In the genomic region with DNA sequence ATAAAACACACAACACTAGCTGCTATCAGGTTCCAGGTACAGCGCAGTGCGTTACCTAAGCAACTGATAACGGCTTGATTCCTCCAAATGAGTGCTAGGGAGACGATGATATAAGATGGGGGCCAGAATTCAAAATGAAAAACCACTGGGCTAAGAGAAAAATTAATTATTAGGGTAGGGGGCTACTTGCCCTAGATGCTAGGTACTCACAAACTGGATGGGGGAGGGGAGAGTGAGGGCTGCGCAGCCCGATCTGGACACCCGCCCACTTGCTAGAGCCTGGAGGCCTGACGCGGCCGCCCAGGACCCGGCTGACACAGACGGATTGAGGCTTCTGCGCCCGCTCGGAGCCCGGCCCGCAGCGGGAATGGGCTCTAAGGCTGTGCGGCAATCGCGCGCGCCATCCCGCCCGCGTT, we compare ENCODE assay signal across 8 mouse cellular contexts. TPM values are rescaled to one million over a fixed set of nuclear protein-coding genes. Genes with fewer than 3 reads are reported as not detected.
DNase-seq lines count a peak whose midpoint lies in the region; ATAC-seq and TF ChIP-seq lines count a peak whose summit lies in the region.

No protein-coding gene starts in this region.

- 2% methylated on average over 26 of the region's 26 CpGs for WGBS in heart, postnatal 0 days
- WGBS in liver, embryonic 16.5 days (ENCODE audit: insufficient replicate concordance): 1% methylated on average over 26 of the region's 26 CpGs
- under 1% methylated on average over 26 of the region's 26 CpGs for WGBS in stomach, embryonic 15.5 days

- H3K4me2 ChIP-seq in heart, postnatal 0 days (ENCODE audit: low read depth, low read length): peak overlapping the region; percentile 81
- H3K4me2 ChIP-seq in liver, embryonic 16.5 days (ENCODE audit: low read depth, low read length): peak overlapping the region; percentile 89
- peak overlapping the region; percentile 85 for H3K4me2 ChIP-seq in stomach, embryonic 15.5 days

- no peaks in the 10 kb centered on the region for H3K27me3 ChIP-seq in G1E (ENCODE audit: insufficient read depth, low read length)
- no peaks in the 10 kb centered on the region for H3K27me3 ChIP-seq in heart, postnatal 0 days (ENCODE audit: control insufficient read depth, insufficient read depth, low read length)
- no peaks in the 10 kb centered on the region for H3K27me3 ChIP-seq in liver, embryonic 16.5 days (ENCODE audit: control insufficient read depth, insufficient read depth, low read depth, low read length)
- H3K27me3 ChIP-seq in stomach, embryonic 15.5 days (replicated peaks): no peaks in the 10 kb centered on the region

- TF ChIP-seq CTCF in layer of hippocampus, adult 2 months (conservative IDR thresholded peaks at IDR 0.05): no peak
- TF ChIP-seq CTCF in G1E (IDR thresholded peaks at IDR 0.05; ENCODE audit: low read depth, low read length): no peak
- no peak for TF ChIP-seq CTCF in heart, postnatal 0 days (IDR thresholded peaks at IDR 0.05; ENCODE audit: low read depth)

- H3K9me3 ChIP-seq in G1E (replicated peaks): no peaks in the 10 kb centered on the region
- H3K9me3 ChIP-seq in heart, postnatal 0 days (replicated peaks; ENCODE audit: control insufficient read depth, low read length): no peaks in the 10 kb centered on the region
- H3K9me3 ChIP-seq in liver, embryonic 16.5 days (replicated peaks; ENCODE audit: control insufficient read depth, low read length): no peaks in the 10 kb centered on the region
- H3K9me3 ChIP-seq in stomach, embryonic 15.5 days: no peaks in the 10 kb centered on the region

- peak overlapping the region; percentile 82 for H3K9ac ChIP-seq in heart, postnatal 0 days (replicated peaks; ENCODE audit: low read depth, low read length)
- peak overlapping the region; percentile 96 for H3K9ac ChIP-seq in liver, embryonic 16.5 days (ENCODE audit: low read depth, low read length)
- H3K9ac ChIP-seq in stomach, embryonic 15.5 days: peak overlapping the region; percentile 99

- no peak for ATAC-seq in G1E (ENCODE audit: extremely low read depth, insufficient number of reproducible peaks, low FRiP score, poor library complexity, severe bottlenecking)
- ATAC-seq in heart, postnatal 0 days (ENCODE audit: insufficient read depth, low read depth): peak; percentile 15
- ATAC-seq in liver, embryonic 16.5 days (ENCODE audit: low read depth): peak; percentile 25
- ATAC-seq in stomach, embryonic 15.5 days (ENCODE audit: insufficient read depth, low FRiP score, low read depth): peak; percentile 12

- H3K36me3 ChIP-seq in G1E (replicated peaks): peaks cover 38% of the 10 kb centered on the region
- no peaks in the 10 kb centered on the region for H3K36me3 ChIP-seq in heart, postnatal 0 days (replicated peaks; ENCODE audit: control insufficient read depth, insufficient read depth, low read length)
- H3K36me3 ChIP-seq in liver, embryonic 16.5 days (ENCODE audit: control insufficient read depth, insufficient read depth): no peaks in the 10 kb centered on the region
- H3K36me3 ChIP-seq in stomach, embryonic 15.5 days: no peaks in the 10 kb centered on the region

- peaks cover 74% of the 10 kb centered on the region for H3K4me1 ChIP-seq in G1E (ENCODE audit: insufficient read depth, low read depth, low read length)
- peaks cover 27% of the 10 kb centered on the region for H3K4me1 ChIP-seq in heart, postnatal 0 days (ENCODE audit: control insufficient read depth, insufficient read depth)
- H3K4me1 ChIP-seq in liver, embryonic 16.5 days (ENCODE audit: control insufficient read depth, low read depth, low read length): peaks cover 46% of the 10 kb centered on the region
- H3K4me1 ChIP-seq in stomach, embryonic 15.5 days: peaks cover 35% of the 10 kb centered on the region

- peak overlapping the region; percentile 99 for H3K27ac ChIP-seq in layer of hippocampus, adult 2 months
- H3K27ac ChIP-seq in heart, postnatal 0 days (ENCODE audit: low read depth): peak overlapping the region; percentile 94
- peak overlapping the region; percentile 96 for H3K27ac ChIP-seq in liver, embryonic 16.5 days (ENCODE audit: low read length)
- H3K27ac ChIP-seq in stomach, embryonic 15.5 days: peak overlapping the region; percentile 100

- peak overlapping the region; percentile 90 for H3K4me3 ChIP-seq in layer of hippocampus, adult 2 months
- peak overlapping the region; percentile 91 for H3K4me3 ChIP-seq in G1E (ENCODE audit: low read depth, low read length)
- H3K4me3 ChIP-seq in heart, postnatal 0 days (ENCODE audit: low read depth, low read length): peak overlapping the region; percentile 66
- peak overlapping the region; percentile 90 for H3K4me3 ChIP-seq in liver, embryonic 16.5 days (ENCODE audit: low read depth, low read length)
- H3K4me3 ChIP-seq in stomach, embryonic 15.5 days (replicated peaks): peak overlapping the region; percentile 87

- no peak for TF ChIP-seq EP300 in heart, postnatal 0 days (IDR thresholded peaks at IDR 0.05; ENCODE audit: low read depth)

- DNase-seq in layer of hippocampus, adult 2 months (ENCODE audit: low spot score in 2 of 2): no peak
- DNase-seq in layer of hippocampus, adult 11-12 months (ENCODE audit: low spot score): no peak
- DNase-seq in G1E (ENCODE audit: low spot score): peak; percentile 53
- DNase-seq in c-Kit-positive CD71-positive TER-119-negative erythroid progenitor cells, embryonic 14.5 days (ENCODE audit: low read depth): peak; percentile 49
- peak; percentile 39 for DNase-seq in heart, postnatal 0 days (ENCODE audit: low spot score)
- no peak for DNase-seq in spleen, postnatal 10 days (ENCODE audit: low spot score in 2 of 2)

RNA-seq across cellular contexts. Expression of a gene that starts 0.6 kb away (rescaled TPM):
- total RNA-seq in layer of hippocampus, adult 2 months (2021): 10 to 100 TPM; 17.6 to 23.6 TPM
- total RNA-seq in G1E (2014; fragmentation: Nextera tagmentation) (54.4 and 62.5 TPM in 2 replicates), G1E (2017) (15.5 and 17.5 TPM in 2 replicates)
- 12.1 and 12.2 TPM in 2 replicates for polyA plus RNA-seq in G1E (2012)
- 8.1 and 26.1 TPM in 2 replicates for total RNA-seq in heart, postnatal 0 days (2014; rRNA removed; ENCODE audit: low replicate concordance)
- 8.6 and 10.4 TPM in 2 replicates for polyA plus RNA-seq in heart, postnatal 0 days (2015; fragmentation: Nextera tagmentation; extraction: Ambion mirVana)
- 4.1 and 4.8 TPM in 2 replicates for polyA plus RNA-seq in liver, embryonic 16.5 days (2015; fragmentation: Nextera tagmentation; extraction: Ambion mirVana)
- 13.7 and 14.5 TPM in 2 replicates for polyA plus RNA-seq in stomach, embryonic 15.5 days (2015; fragmentation: Nextera tagmentation; extraction: Ambion mirVana)

RNA-seq across cellular contexts. Expression of a gene that starts 1.3 kb away (rescaled TPM):
- total RNA-seq in layer of hippocampus, adult 2 months (2021): 1 to 10 TPM; 7.2 to 8.3 TPM
- total RNA-seq in G1E (2014; fragmentation: Nextera tagmentation) (24.8 and 27.9 TPM in 2 replicates), G1E (2017) (23.1 and 27.2 TPM in 2 replicates)
- polyA plus RNA-seq in G1E (2012): 6.4 and 8.8 TPM in 2 replicates
- total RNA-seq in heart, postnatal 0 days (2014; rRNA removed; ENCODE audit: low replicate concordance): 2.8 and 5.0 TPM in 2 replicates
- 4.4 and 4.6 TPM in 2 replicates for polyA plus RNA-seq in heart, postnatal 0 days (2015; fragmentation: Nextera tagmentation; extraction: Ambion mirVana)
- polyA plus RNA-seq in liver, embryonic 16.5 days (2015; fragmentation: Nextera tagmentation; extraction: Ambion mirVana): 2.9 and 3.4 TPM in 2 replicates
- 8.9 and 9.5 TPM in 2 replicates for polyA plus RNA-seq in stomach, embryonic 15.5 days (2015; fragmentation: Nextera tagmentation; extraction: Ambion mirVana)

RNA-seq across cellular contexts. Expression of a gene that starts 35.2 kb away (rescaled TPM):
- 100 to 1,000 TPM; 114 to 117 TPM for total RNA-seq in layer of hippocampus, adult 2 months (2021)
- 6.0 and 7.3 TPM in 2 replicates for total RNA-seq in G1E (2014; fragmentation: Nextera tagmentation)
- total RNA-seq in G1E (2017): 10.7 and 11.3 TPM in 2 replicates
- 10.3 and 12.0 TPM in 2 replicates for polyA plus RNA-seq in G1E (2012)
- 8.7 and 13.2 TPM in 2 replicates for total RNA-seq in heart, postnatal 0 days (2014; rRNA removed; ENCODE audit: low replicate concordance)
- polyA plus RNA-seq in heart, postnatal 0 days (2015; fragmentation: Nextera tagmentation; extraction: Ambion mirVana): 13.7 and 15.0 TPM in 2 replicates
- 1.4 and 1.5 TPM in 2 replicates for polyA plus RNA-seq in liver, embryonic 16.5 days (2015; fragmentation: Nextera tagmentation; extraction: Ambion mirVana)
- polyA plus RNA-seq in stomach, embryonic 15.5 days (2015; fragmentation: Nextera tagmentation; extraction: Ambion mirVana): 11.3 and 11.7 TPM in 2 replicates

RNA-seq across cellular contexts. Expression of a gene that starts 44.1 kb away (rescaled TPM):
- total RNA-seq in layer of hippocampus, adult 2 months (2021): 10 to 100 TPM; 61.5 to 63.0 TPM
- total RNA-seq in G1E (2014; fragmentation: Nextera tagmentation) (1.1 and 1.4 TPM in 2 replicates), G1E (2017) (1.2 and 1.3 TPM in 2 replicates)
- polyA plus RNA-seq in G1E (2012): 0.08 and 0.20 TPM in 2 replicates
- 0.50 and 3.7 TPM in 2 replicates for total RNA-seq in heart, postnatal 0 days (2014; rRNA removed; ENCODE audit: low replicate concordance)
- 1.1 TPM in 2 replicates for polyA plus RNA-seq in heart, postnatal 0 days (2015; fragmentation: Nextera tagmentation; extraction: Ambion mirVana)
- polyA plus RNA-seq in liver, embryonic 16.5 days (2015; fragmentation: Nextera tagmentation; extraction: Ambion mirVana): 0.16 and 0.21 TPM in 2 replicates
- 4.1 TPM in 2 replicates for polyA plus RNA-seq in stomach, embryonic 15.5 days (2015; fragmentation: Nextera tagmentation; extraction: Ambion mirVana)

RNA-seq across cellular contexts. Expression of a gene that starts 48.5 kb away (rescaled TPM):
- 1 to 10 TPM; 1.9 TPM for total RNA-seq in layer of hippocampus, adult 2 months (2021)
- not detected in 2 replicates for total RNA-seq in G1E (2014; fragmentation: Nextera tagmentation)
- 0.12 and 0.38 TPM in 2 replicates for total RNA-seq in G1E (2017)
- polyA plus RNA-seq in G1E (2012): not detected in 2 replicates
- total RNA-seq in heart, postnatal 0 days (2014; rRNA removed; ENCODE audit: low replicate concordance): not detected in 2 replicates
- polyA plus RNA-seq in heart, postnatal 0 days (2015; fragmentation: Nextera tagmentation; extraction: Ambion mirVana): 1.5 and 1.7 TPM in 2 replicates
- polyA plus RNA-seq in liver, embryonic 16.5 days (2015; fragmentation: Nextera tagmentation; extraction: Ambion mirVana): 0.08 and 0.11 TPM in 2 replicates
- polyA plus RNA-seq in stomach, embryonic 15.5 days (2015; fragmentation: Nextera tagmentation; extraction: Ambion mirVana): 2.9 and 3.2 TPM in 2 replicates

Comparison
In these comparisons a context has a peak if more than half of its experiments do, and no peak if none do; other contexts are left out.
1. DNase-seq: peak in G1E (single experiment), c-Kit-positive CD71-positive TER-119-negative erythroid progenitor cells, embryonic 14.5 days (single experiment) and heart, postnatal 0 days (single experiment); none in layer of hippocampus, adult 2 months (0 of 2), layer of hippocampus, adult 11-12 months (single experiment) and spleen, postnatal 10 days (0 of 2).
2. Peak in every context shown above with its lines, with median percentiles within 50 percentile points of each other: H3K27ac ChIP-seq, H3K4me3 ChIP-seq, H3K4me2 ChIP-seq and H3K9ac ChIP-seq.